Comparison of ENCODE assay signal across 8 mouse cellular contexts in the genomic region with DNA sequence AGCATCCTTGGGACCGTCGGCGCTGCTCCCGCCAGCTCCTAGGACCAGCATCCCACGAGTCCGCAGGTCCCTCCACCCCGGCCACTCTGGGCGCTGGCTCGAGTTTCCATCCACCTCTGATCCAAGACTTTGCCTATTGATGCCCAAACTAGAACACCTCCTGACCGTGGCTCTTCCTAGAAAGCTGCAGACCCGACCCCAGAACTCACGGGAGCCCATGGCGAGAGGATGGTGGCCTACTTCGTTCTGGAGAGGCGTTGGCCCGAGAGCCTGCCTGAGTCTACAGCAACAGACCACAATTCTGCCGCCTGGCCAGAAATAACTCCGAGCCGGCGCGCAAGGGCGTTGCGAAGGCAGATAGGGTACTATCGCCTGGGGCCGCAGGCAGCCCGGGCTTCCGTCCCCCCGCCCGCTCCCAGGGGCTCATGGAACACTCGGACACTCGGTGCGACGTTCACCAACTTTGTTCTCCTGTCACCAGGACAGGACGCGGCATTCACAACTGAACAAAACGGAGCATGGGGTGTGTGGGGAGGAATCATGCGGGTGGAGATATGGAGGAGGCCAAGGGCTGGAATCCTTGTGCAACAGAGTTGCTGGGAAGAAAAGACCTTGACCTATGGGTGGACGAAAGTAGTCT. TPM values are rescaled to one million over a fixed set of nuclear protein-coding genes. Genes with fewer than 3 reads are reported as not detected.
DNase-seq lines count a peak whose midpoint lies in the region; ATAC-seq and TF ChIP-seq lines count a peak whose summit lies in the region.

No protein-coding gene starts in this region.

- DNase-seq in heart, adult 2 months: peak in 1 of 2 experiments; percentile 19
- DNase-seq in heart, adult 18-20 months: no peak
- peak; percentile 28 for DNase-seq in brain, embryonic 14.5 days (ENCODE audit: low read depth)
- DNase-seq in right cerebral cortex, postnatal 25 days: peak; percentile 54
- DNase-seq in T-cell, adult 2 months (ENCODE audit: low spot score): no peak
- DNase-seq in spleen, postnatal 10 days (ENCODE audit: low spot score in 2 of 2): no peak

- intact Hi-C loops in heart, adult 2 months (cut with DNase I): no loop called here

- TF ChIP-seq EP300 in heart, adult 2 months (IDR thresholded peaks at IDR 0.05; ENCODE audit: insufficient read depth, low read depth, low read length): no peak

- no peak for TF ChIP-seq CTCF in heart, adult 2 months (IDR thresholded peaks at IDR 0.05)
- no peak for TF ChIP-seq CTCF in brain, embryonic 14.5 days (IDR thresholded peaks at IDR 0.05; ENCODE audit: borderline replicate concordance, extremely low read depth, insufficient read depth, insufficient read length)

- no peak overlapping the region for H3K27ac ChIP-seq in heart, adult 2 months
- H3K27ac ChIP-seq in heart, embryonic 13.5 days (replicated peaks): no peak overlapping the region
- no peak overlapping the region for H3K27ac ChIP-seq in limb, embryonic 13.5 days

- no peaks in the 10 kb centered on the region for H3K9me3 ChIP-seq in heart, embryonic 13.5 days
- no peaks in the 10 kb centered on the region for H3K9me3 ChIP-seq in limb, embryonic 13.5 days

- H3K4me2 ChIP-seq in heart, embryonic 13.5 days: peak overlapping the region; percentile 95
- H3K4me2 ChIP-seq in limb, embryonic 13.5 days (replicated peaks): peak overlapping the region; percentile 96

- H3K9ac ChIP-seq in heart, adult 2 months (ENCODE audit: low read depth, low read length): no peak overlapping the region
- H3K9ac ChIP-seq in heart, embryonic 13.5 days: peak overlapping the region; percentile 73
- H3K9ac ChIP-seq in limb, embryonic 13.5 days: peak overlapping the region; percentile 70

- no peaks in the 10 kb centered on the region for H3K36me3 ChIP-seq in heart, adult 2 months (ENCODE audit: control insufficient read depth, insufficient read depth, low read length)
- H3K36me3 ChIP-seq in heart, embryonic 13.5 days: no peaks in the 10 kb centered on the region; the same call in 1 of the 2 replicates
- H3K36me3 ChIP-seq in limb, embryonic 13.5 days: peaks cover 31% of the 10 kb centered on the region

- H3K4me1 ChIP-seq in heart, adult 2 months (ENCODE audit: control insufficient read depth, insufficient read depth, low read length): no peaks in the 10 kb centered on the region; the same call in 1 of the 2 replicates
- peaks cover 43% of the 10 kb centered on the region for H3K4me1 ChIP-seq in heart, embryonic 13.5 days
- H3K4me1 ChIP-seq in limb, embryonic 13.5 days: peaks cover 39% of the 10 kb centered on the region

- WGBS in heart, adult 2 months: 5% methylated on average over 38 of the region's 38 CpGs
- whole genome bisulfite sequencing in heart, embryonic 13.5 days: under 1% methylated on average over 38 of the region's 38 CpGs
- 5% methylated on average over 38 of the region's 38 CpGs for WGBS in limb, embryonic 13.5 days

- H3K4me3 ChIP-seq in heart, adult 2 months: peak overlapping the region; percentile 39
- peak overlapping the region; percentile 63 for H3K4me3 ChIP-seq in heart, embryonic 13.5 days
- peak overlapping the region; percentile 56 for H3K4me3 ChIP-seq in limb, embryonic 13.5 days

- no peaks in the 10 kb centered on the region for H3K79me2 ChIP-seq in heart, adult 2 months (replicated peaks; ENCODE audit: control insufficient read depth, insufficient read depth, low read length)

- peaks cover 1% of the 10 kb centered on the region; the same call in 1 of the 2 replicates for H3K27me3 ChIP-seq in heart, adult 2 months (ENCODE audit: control insufficient read depth, insufficient read depth, low read length)
- H3K27me3 ChIP-seq in heart, embryonic 13.5 days (replicated peaks): peaks cover 97% of the 10 kb centered on the region
- peaks cover 93% of the 10 kb centered on the region for H3K27me3 ChIP-seq in limb, embryonic 13.5 days

- ATAC-seq in heart, embryonic 13.5 days (ENCODE audit: extremely low read depth, insufficient number of reproducible peaks, low FRiP score, low TSS enrichment): no peak
- ATAC-seq in limb, embryonic 13.5 days (ENCODE audit: low FRiP score, low read depth): no peak

- no peak for TF ChIP-seq POLR2A in heart, adult 2 months (IDR thresholded peaks at IDR 0.05; ENCODE audit: insufficient read depth, low read depth, low read length)
- TF ChIP-seq POLR2A in brain, embryonic 14.5 days (IDR thresholded peaks at IDR 0.05; ENCODE audit: borderline replicate concordance, extremely low read depth, insufficient read depth, insufficient read length, poor library complexity, severe bottlenecking): no peak

RNA-seq across cellular contexts. Expression of a gene that starts 0.7 kb away (rescaled TPM):
- 1 to 10 TPM in 1 of 2 experiments, under 1 TPM in 1; 0.86 to 3.5 TPM for total RNA-seq in heart, adult 2 months (2021)
- 1.3 and 5.6 TPM in 2 replicates for polyA plus RNA-seq in heart, adult 2 months (2012; rRNA removed)
- total RNA-seq in heart, adult 18-20 months (2021): under 1 TPM; 0.27 to 0.67 TPM
- polyA plus RNA-seq in brain, embryonic 14.5 days (2012; rRNA removed): 19.9 and 22.5 TPM in 2 replicates
- polyA plus RNA-seq in heart, embryonic 13.5 days (2015; fragmentation: Nextera tagmentation; extraction: Ambion mirVana): 4.4 and 6.1 TPM in 2 replicates
- polyA plus RNA-seq in limb, embryonic 13.5 days (2015; fragmentation: Nextera tagmentation; extraction: Ambion mirVana): 2.6 and 3.6 TPM in 2 replicates

RNA-seq across cellular contexts. Expression of a gene that starts 4.7 kb away (rescaled TPM):
- total RNA-seq in heart, adult 2 months (2021): 1 to 10 TPM; 1.1 TPM
- 3.1 and 4.9 TPM in 2 replicates for polyA plus RNA-seq in heart, adult 2 months (2012; rRNA removed)
- 1 to 10 TPM in 1 of 2 experiments, under 1 TPM in 1; 0.15 to 1.1 TPM for total RNA-seq in heart, adult 18-20 months (2021)
- 89.4 and 112 TPM in 2 replicates for polyA plus RNA-seq in brain, embryonic 14.5 days (2012; rRNA removed)
- polyA plus RNA-seq in heart, embryonic 13.5 days (2015; fragmentation: Nextera tagmentation; extraction: Ambion mirVana): 1.4 and 1.8 TPM in 2 replicates
- 5.9 and 6.0 TPM in 2 replicates for polyA plus RNA-seq in limb, embryonic 13.5 days (2015; fragmentation: Nextera tagmentation; extraction: Ambion mirVana)

RNA-seq across cellular contexts. Expression of a gene that starts 8.3 kb away (rescaled TPM):
- 1 to 10 TPM; 3.2 to 5.6 TPM for total RNA-seq in heart, adult 2 months (2021)
- 7.1 and 7.3 TPM in 2 replicates for polyA plus RNA-seq in heart, adult 2 months (2012; rRNA removed)
- 1 to 10 TPM; 3.9 to 4.1 TPM for total RNA-seq in heart, adult 18-20 months (2021)
- polyA plus RNA-seq in brain, embryonic 14.5 days (2012; rRNA removed): 266 and 348 TPM in 2 replicates
- 8.8 TPM in 2 replicates for polyA plus RNA-seq in heart, embryonic 13.5 days (2015; fragmentation: Nextera tagmentation; extraction: Ambion mirVana)
- 37.0 and 41.7 TPM in 2 replicates for polyA plus RNA-seq in limb, embryonic 13.5 days (2015; fragmentation: Nextera tagmentation; extraction: Ambion mirVana)

RNA-seq across cellular contexts. Expression of a gene that starts 31.0 kb away (rescaled TPM):
- 1 to 10 TPM in 1 of 2 experiments, under 1 TPM in 1; 0.68 to 1.1 TPM for total RNA-seq in heart, adult 2 months (2021)
- 0.91 and 1.3 TPM in 2 replicates for polyA plus RNA-seq in heart, adult 2 months (2012; rRNA removed)
- 1 to 10 TPM; 1.1 to 1.3 TPM for total RNA-seq in heart, adult 18-20 months (2021)
- 1.3 and 1.9 TPM in 2 replicates for polyA plus RNA-seq in brain, embryonic 14.5 days (2012; rRNA removed)
- polyA plus RNA-seq in heart, embryonic 13.5 days (2015; fragmentation: Nextera tagmentation; extraction: Ambion mirVana): 0.42 and 1.1 TPM in 2 replicates
- polyA plus RNA-seq in limb, embryonic 13.5 days (2015; fragmentation: Nextera tagmentation; extraction: Ambion mirVana): 5.5 and 6.0 TPM in 2 replicates

Comparison
In these comparisons a context has a peak if more than half of its experiments do, and no peak if none do; other contexts are left out.
1. DNase-seq: peak in brain, embryonic 14.5 days (single experiment) and right cerebral cortex, postnatal 25 days (single experiment); none in heart, adult 18-20 months (0 of 2), T-cell, adult 2 months (single experiment) and spleen, postnatal 10 days (0 of 2).
2. RNA of a gene that starts 4.7 kb away (polyA plus RNA-seq): 89.4 to 112 TPM in brain, embryonic 14.5 days; 5.9 to 6.0 TPM in limb, embryonic 13.5 days, 3.1 to 4.9 TPM in heart, adult 2 months and 1.4 to 1.8 TPM in heart, embryonic 13.5 days; every median in the first group is over 10 times any median in the second.
3. Peak in every context shown above with its lines, with median percentiles within 50 percentile points of each other: H3K4me3 ChIP-seq.